Mouse (Mus musculus) central nervous system, embryonic 18 days (tissue): ENCODE data around the gene 0610010F05Rik. TPM values are rescaled to one million over a fixed set of nuclear protein-coding genes. Genes with fewer than 3 reads are reported as not detected.

Experiments
- polyA plus RNA-seq: library from polyadenylated mRNA; depleted of rRNA; stranded (reverse); fragments of >200 nt; gene quantifications from 2 replicates; pipeline ENCODE4 v1.2.3, GENCODE M21; 2012; rRNA removed

0610010F05Rik gene
- polyA plus RNA-seq: 55.7 and 61.6 TPM in 2 replicates

DNA sequence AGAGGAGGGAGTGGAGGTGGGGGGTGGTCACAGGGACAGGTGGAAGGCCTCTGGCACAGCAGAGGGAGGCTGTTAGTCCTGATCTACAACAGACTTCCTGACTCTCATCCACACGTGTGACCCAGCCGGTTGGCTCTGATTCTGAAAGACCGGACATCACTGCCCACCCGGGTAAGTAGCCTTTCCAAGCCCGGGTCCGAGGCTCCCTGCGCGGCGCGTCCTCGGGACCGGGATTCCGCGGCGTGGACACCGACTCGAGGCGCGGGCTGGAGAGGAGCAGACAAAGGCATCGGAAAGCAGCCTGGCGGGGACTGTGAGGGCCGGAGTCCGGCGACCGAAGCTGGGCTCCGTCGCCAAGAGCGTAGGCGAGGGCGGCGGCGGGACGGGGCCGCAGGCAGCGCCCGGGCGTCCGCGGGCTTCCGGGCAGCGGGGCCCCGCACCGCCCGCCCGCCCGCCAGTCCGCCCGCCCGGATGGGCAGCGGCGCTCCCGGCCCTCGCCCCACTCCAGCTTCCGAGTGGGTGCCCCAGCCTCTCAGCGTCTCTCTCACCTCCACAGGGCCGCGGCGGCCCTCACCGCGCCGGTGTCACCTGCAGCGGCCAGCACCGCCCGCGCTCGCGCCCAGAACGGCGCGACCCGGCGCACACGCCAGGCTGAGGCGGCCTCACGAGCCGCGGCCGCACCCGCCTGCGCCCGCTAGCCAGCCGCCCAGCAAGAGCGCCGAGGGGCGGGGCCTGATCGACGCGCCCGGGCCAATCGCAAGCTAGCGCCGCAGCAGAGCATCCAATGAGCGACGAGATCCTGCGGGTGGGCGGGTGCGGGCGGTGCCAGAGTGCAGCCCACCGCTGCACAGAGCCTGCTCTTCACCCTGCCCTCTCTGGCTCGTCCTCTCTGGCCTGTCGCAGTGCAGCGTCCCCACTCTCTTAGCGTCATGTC is at the start of gene 0610010F05Rik:
Gene 0610010F05Rik, minus strand, starts transcription at position 695 of the 934 bp plus-strand sequence.

DNA sequence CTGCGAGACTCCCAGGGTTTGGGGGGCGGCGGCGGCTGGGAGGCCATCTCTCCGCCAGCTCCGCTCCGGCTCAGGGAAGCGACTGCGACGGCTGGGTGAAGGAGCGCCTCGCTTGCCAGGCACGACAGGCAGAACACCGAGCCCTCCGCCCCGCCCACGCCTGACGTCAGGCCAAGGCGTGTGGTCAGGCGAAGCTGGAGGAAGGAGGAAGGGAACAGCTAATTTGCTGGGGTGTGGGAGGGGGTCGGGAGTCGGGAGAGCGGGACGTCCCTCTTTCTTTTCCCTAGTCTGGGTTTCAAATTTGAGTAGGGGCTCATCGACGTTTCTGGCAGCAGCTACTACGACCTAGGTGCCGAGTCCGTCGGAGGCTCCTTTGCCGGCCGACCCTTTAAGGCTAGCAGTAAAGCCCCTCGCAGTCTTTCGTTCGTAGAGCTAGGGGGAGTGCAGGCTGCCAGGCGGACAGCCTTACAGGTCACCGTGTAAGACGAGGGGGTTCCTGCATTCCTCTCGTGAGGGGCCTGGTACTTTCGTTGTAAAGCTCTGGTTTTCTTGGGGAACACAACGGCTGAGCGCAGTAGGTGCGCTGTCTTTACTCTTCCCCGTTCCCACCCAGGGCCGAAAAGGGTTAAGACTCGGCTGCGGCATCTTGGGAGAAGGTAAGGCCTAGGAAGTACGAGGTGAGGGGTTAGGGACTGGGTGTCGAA is 32.5 kb upstream of the 0610010F05Rik start, which contains the start of gene Pex13:
Gene Pex13, minus strand, starts transcription at position 162 of the 704 bp plus-strand sequence.

DNA sequence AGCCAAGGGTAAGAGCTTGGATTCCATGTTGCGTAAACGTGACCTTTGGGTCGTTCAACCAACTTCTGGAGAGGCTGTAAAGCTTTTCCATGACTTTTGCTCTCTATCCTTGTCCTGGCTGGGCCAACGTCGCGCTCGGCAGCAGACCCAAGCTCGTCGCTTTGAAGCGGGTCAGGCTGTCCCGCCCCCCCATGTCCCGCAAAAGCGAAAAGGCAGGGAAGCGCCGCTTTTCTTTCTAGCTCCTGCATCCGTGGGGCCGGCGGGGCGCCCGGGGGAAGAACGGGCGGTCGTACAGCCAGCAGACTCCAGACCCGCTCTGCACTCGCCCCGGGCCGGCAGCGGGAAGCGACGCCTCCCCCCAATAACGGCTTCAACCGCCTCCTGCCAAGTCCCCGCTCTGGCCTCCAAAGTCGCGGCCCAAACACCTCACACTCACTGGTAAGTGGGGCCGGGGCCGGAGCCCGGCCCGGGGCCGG is 31.9 kb upstream of the 0610010F05Rik start, which contains the start of gene Pus10:
Gene Pus10, plus strand, starts transcription at position 364 of the 476 bp plus-strand sequence.

DNA sequence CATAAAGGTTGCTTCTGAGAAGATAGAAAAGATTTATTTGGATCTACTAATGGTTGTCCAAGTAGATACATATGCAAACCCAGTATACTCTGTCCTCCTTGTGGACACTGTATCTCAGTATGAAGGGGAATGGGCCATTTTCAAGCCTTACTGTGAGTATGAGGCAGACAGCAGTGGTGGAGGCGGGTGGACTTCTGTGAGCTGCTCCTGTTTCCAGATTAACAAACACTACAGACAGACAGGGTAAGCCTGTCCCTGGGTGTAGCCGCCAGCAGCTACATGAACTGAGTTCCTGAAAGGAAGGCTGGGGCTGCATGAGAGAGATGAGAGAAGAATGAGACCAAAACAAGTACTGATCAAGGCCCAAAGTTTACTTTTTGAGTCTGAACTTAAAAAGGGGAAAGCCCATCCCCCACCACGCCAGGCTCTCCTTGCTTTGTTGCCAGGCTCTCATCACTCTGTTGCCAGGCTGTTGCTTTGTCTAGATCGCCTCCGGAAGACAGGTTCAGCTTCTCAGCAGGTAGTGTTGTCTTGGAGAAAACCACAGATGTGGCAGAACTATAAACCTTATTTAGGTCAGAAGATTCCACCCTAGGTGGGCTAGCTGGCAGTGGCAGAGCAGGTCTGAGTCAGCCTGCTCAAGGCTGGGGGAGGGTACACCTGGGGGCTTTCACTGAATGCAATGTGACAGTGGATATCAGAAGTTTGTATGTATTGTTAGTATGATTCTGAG is 112.8 kb downstream of the 0610010F05Rik start, which contains the start of gene 1700093K21Rik:
Gene 1700093K21Rik, minus strand, starts transcription at position 683 of the 733 bp plus-strand sequence.

Other genes starting within 250 kb of the 0610010F05Rik start
- gene Ahsa2, start 135.6 kb downstream of the 0610010F05Rik start, polyA plus RNA-seq: 123 and 129 TPM in 2 replicates
- gene 1700093K21Rik, start 112.5 kb downstream of the 0610010F05Rik start, polyA plus RNA-seq: 0.35 and 0.92 TPM in 2 replicates
- 10.4 and 13.6 TPM in 2 replicates for gene Pus10, start 32.0 kb upstream of the 0610010F05Rik start, polyA plus RNA-seq
- 14.9 and 16.8 TPM in 2 replicates for gene Pex13, start 32.3 kb upstream of the 0610010F05Rik start, polyA plus RNA-seq
- 0.69 and 0.78 TPM in 2 replicates for gene Rel, start 137.3 kb upstream of the 0610010F05Rik start, polyA plus RNA-seq